Mouse (Mus musculus) heart, embryonic 16.5 days (tissue): ENCODE results near the gene Phyhipl. TPM values are rescaled to one million over a fixed set of nuclear protein-coding genes. Genes with fewer than 3 reads are reported as not detected.

Source experiments
- ATAC-seq: fragments of 200-750 bp; cut with Nextera tagmentation; replicated peaks from 2 replicates; pipeline ENCODE4 v1.8.0; 2017; ENCODE audit warnings: moderate number of reproducible peaks; ENCODE audit not compliant: insufficient read depth, low FRiP score; ENCODE audit errors: extremely low read depth
- H3K27ac ChIP-seq: fragments of 300-500 bp; sonication (generic); 2 replicates; pipeline ENCODE4 v1.5.1; 2014; ENCODE audit warnings: mild to moderate bottlenecking, low read length, control low read depth, moderate library complexity
- H3K27me3 ChIP-seq: fragments of 300-500 bp; sonication (generic); 2 replicates; pipeline ENCODE4 v1.6.1; 2014; ENCODE audit warnings: low read length, mixed read lengths; ENCODE audit not compliant: control insufficient read depth, insufficient read depth
- H3K36me3 ChIP-seq: fragments of 300-500 bp; sonication (generic); 2 replicates; pipeline ENCODE4 v1.6.1; 2014; ENCODE audit not compliant: control insufficient read depth, insufficient read depth
- H3K4me1 ChIP-seq: fragments of 300-500 bp; sonication (generic); 2 replicates; pipeline ENCODE4 v1.6.1; 2014; ENCODE audit warnings: low read length, mixed read lengths; ENCODE audit not compliant: control insufficient read depth, insufficient read depth
- H3K4me2 ChIP-seq: fragments of 300-500 bp; sonication (generic); 2 replicates; pipeline ENCODE4 v1.6.1; 2014; ENCODE audit warnings: low read depth, mild to moderate bottlenecking, control low read depth, low read length
- H3K4me3 ChIP-seq: fragments of 300-500 bp; sonication (generic); 2 replicates; pipeline ENCODE4 v1.5.1; 2014; ENCODE audit warnings: mild to moderate bottlenecking, control low read depth, low read length
- H3K9ac ChIP-seq: fragments of 300-500 bp; sonication (generic); 2 replicates; pipeline ENCODE4 v1.6.1; 2014; ENCODE audit warnings: low read length, control low read depth
- H3K9me3 ChIP-seq: fragments of 300-500 bp; sonication (generic); replicated peaks from 2 replicates; pipeline ENCODE4 v1.6.1; 2016; ENCODE audit warnings: low read length; ENCODE audit not compliant: control insufficient read depth
- WGBS: fragments of 180-500 bp; shearing (Covaris S2); extraction: QIAGEN DNeasy Blood & Tissue Kit; methylation state at CpG from one replicate; pipeline ENCODE4 v1.1.7; 2014; 5-methylcytosine and 5-hydroxymethylcytosine counted together
- polyA plus RNA-seq: library from polyadenylated mRNA; unstranded; fragments of >200 nt; fragmentation: Nextera tagmentation; extraction: Ambion mirVana; gene quantifications from 2 replicates; pipeline ENCODE4 v1.2.1, GENCODE M21; 2015

Phyhipl gene
- polyA plus RNA-seq, 1 experiment from 2014 or later, result 1.0 TPM

GRCm38 (mm10) chr10:70640075-70640737 lies 15.6 kb downstream of the Phyhipl start:
- WGBS, result 64% methylated on average over 17 of the region's 17 CpGs
- H3K27me3 ChIP-seq, result no peaks in the 10 kb centered on the region
- no peak overlapping the region for H3K4me2 ChIP-seq
- no peaks in the 10 kb centered on the region for H3K9me3 ChIP-seq
- no peak overlapping the region for H3K27ac ChIP-seq
- no peak overlapping the region for H3K4me3 ChIP-seq
- no peaks in the 10 kb centered on the region for H3K36me3 ChIP-seq
- no peaks in the 10 kb centered on the region for H3K4me1 ChIP-seq
- no peak for ATAC-seq
- no peak overlapping the region for H3K9ac ChIP-seq

GRCm38 (mm10) chr10:70637640-70638328 lies 18.0 kb downstream of the Phyhipl start:
- no peak overlapping the region for H3K9ac ChIP-seq
- H3K4me3 ChIP-seq, result no peak overlapping the region
- H3K27me3 ChIP-seq, result no peaks in the 10 kb centered on the region
- WGBS, result 77% methylated on average over 12 of the region's 12 CpGs
- H3K9me3 ChIP-seq, result no peaks in the 10 kb centered on the region
- no peak for ATAC-seq
- no peaks in the 10 kb centered on the region for H3K36me3 ChIP-seq
- no peak overlapping the region for H3K27ac ChIP-seq
- no peak overlapping the region for H3K4me2 ChIP-seq
- no peaks in the 10 kb centered on the region for H3K4me1 ChIP-seq

- no peaks in the 10 kb centered on the region for H3K27me3 ChIP-seq
- no peak overlapping the region for H3K4me2 ChIP-seq
- no peak for ATAC-seq
- no peak overlapping the region for H3K9ac ChIP-seq
- no peak overlapping the region for H3K4me3 ChIP-seq
- no peak overlapping the region for H3K27ac ChIP-seq
- H3K36me3 ChIP-seq, result no peaks in the 10 kb centered on the region
- H3K4me1 ChIP-seq, result no peaks in the 10 kb centered on the region
- 65% methylated on average over 1 of the region's 1 CpGs for WGBS
- H3K9me3 ChIP-seq, result no peaks in the 10 kb centered on the region
These were observed 20.5 kb downstream of the Phyhipl start for GRCm38 (mm10) chr10:70635261-70635660.

GRCm38 (mm10) chr10:70631142-70631541 lies 24.6 kb downstream of the Phyhipl start:
- Histone ChIP-seq H3K4me2 (no peak overlapping the region), H3K9me3 (no peaks in the 10 kb centered on the region), H3K9ac (no peak overlapping the region), H3K4me3 (no peak overlapping the region), H3K36me3 (no peaks in the 10 kb centered on the region), H3K27ac (no peak overlapping the region), H3K27me3 (no peaks in the 10 kb centered on the region), H3K4me1 (no peaks in the 10 kb centered on the region)
- no peak for ATAC-seq
- WGBS, result 80% methylated on average over 1 of the region's 1 CpGs

GRCm38 (mm10) chr10:70623461-70623860 lies 32.3 kb downstream of the Phyhipl start:
- Histone ChIP-seq H3K9ac (no peak overlapping the region), H3K4me3 (no peak overlapping the region), H3K27me3 (no peaks in the 10 kb centered on the region), H3K4me1 (peaks cover 3% of the 10 kb centered on the region; the same call in 1 of the 2 replicates), H3K36me3 (no peaks in the 10 kb centered on the region), H3K9me3 (no peaks in the 10 kb centered on the region), H3K4me2 (no peak overlapping the region), H3K27ac (no peak overlapping the region)
- WGBS, result 86% methylated on average over 3 of the region's 3 CpGs
- ATAC-seq, result no peak

GRCm38 (mm10) chr10:70616377-70616776 lies 39.4 kb downstream of the Phyhipl start:
- no peak overlapping the region for H3K27ac ChIP-seq
- WGBS, result 82% methylated on average over 6 of the region's 6 CpGs
- H3K9ac ChIP-seq, result no peak overlapping the region
- no peaks in the 10 kb centered on the region for H3K27me3 ChIP-seq
- no peaks in the 10 kb centered on the region for H3K9me3 ChIP-seq
- H3K4me2 ChIP-seq, result no peak overlapping the region
- no peak for ATAC-seq
- H3K36me3 ChIP-seq, result no peaks in the 10 kb centered on the region
- H3K4me1 ChIP-seq, result peaks cover 3% of the 10 kb centered on the region; the same call in 1 of the 2 replicates
- H3K4me3 ChIP-seq, result no peak overlapping the region

GRCm38 (mm10) chr10:70611633-70612032 lies 44.1 kb downstream of the Phyhipl start:
- no peak overlapping the region for H3K27ac ChIP-seq
- 73% methylated on average over 1 of the region's 1 CpGs for WGBS
- H3K27me3 ChIP-seq, result no peaks in the 10 kb centered on the region
- H3K9me3 ChIP-seq, result no peaks in the 10 kb centered on the region
- ATAC-seq, result no peak
- H3K4me3 ChIP-seq, result no peak overlapping the region
- no peaks in the 10 kb centered on the region for H3K4me1 ChIP-seq
- H3K4me2 ChIP-seq, result no peak overlapping the region
- H3K36me3 ChIP-seq, result no peaks in the 10 kb centered on the region
- H3K9ac ChIP-seq, result no peak overlapping the region

- Histone ChIP-seq H3K4me3 (peak overlapping the region; percentile 61), H3K4me1 (0 out of 2 replicates have a peak, but pooled peaks cover 9% of the 10 kb centered on the region), H3K27me3 (peaks cover 27% of the 10 kb centered on the region), H3K9ac (no peak overlapping the region), H3K4me2 (peak overlapping the region; percentile 94), H3K27ac (no peak overlapping the region), H3K36me3 (no peaks in the 10 kb centered on the region), H3K9me3 (no peaks in the 10 kb centered on the region)
- WGBS, result 1% methylated on average over 28 of the region's 28 CpGs
- no peak for ATAC-seq
These were observed 55.9 kb downstream of the Phyhipl start for GRCm38 (mm10) chr10:70599925-70600305.

GRCm38 (mm10) chr10:70599126-70599924 lies 56.4 kb downstream of the Phyhipl start:
- Histone ChIP-seq H3K27ac (no peak overlapping the region), H3K4me1 (0 out of 2 replicates have a peak, but pooled peaks cover 9% of the 10 kb centered on the region), H3K27me3 (peaks cover 27% of the 10 kb centered on the region), H3K9ac (no peak overlapping the region), H3K4me3 (peak overlapping the region; percentile 61), H3K36me3 (no peaks in the 10 kb centered on the region), H3K9me3 (no peaks in the 10 kb centered on the region), H3K4me2 (peak overlapping the region; percentile 94)
- peak; percentile 72 for ATAC-seq
- WGBS, result 1% methylated on average over 89 of the region's 124 CpGs
